Mouse (Mus musculus): ENCODE measurements around the gene Vmn1r234.
"Not testable (repeated sequence)": the region's sequence is repeated elsewhere in the genome, so short reads cannot be mapped to it uniquely, and the experiment has no call there.

Gene Vmn1r234

GRCm38 (mm10) chr17:21225787-21226186 is at the start of gene Vmn1r234:
Vmn1r234 (plus strand) TSS chr17:21226087.
- DNase-seq (ENCODE audit: low spot score) = no peak

DNA sequence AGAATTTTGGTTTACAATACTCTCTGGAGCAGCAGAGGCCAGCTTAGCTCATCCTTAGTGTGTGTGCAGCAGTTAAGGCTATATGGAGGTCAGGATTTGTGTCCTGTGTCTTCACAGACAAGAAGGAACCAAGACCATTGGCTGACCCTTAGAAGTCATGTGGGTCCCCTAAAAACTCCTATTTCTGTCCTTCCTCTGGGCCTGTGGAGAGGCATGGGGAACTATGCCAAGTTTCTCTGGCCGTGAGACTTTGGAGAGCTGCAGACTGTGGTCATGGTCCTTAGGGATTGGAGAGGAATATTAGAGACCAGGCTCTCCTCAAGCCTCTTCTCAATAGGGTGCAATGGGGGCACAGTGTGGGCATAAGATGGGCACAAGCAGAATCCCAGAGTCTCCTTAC is 14.8 kb upstream of the Vmn1r234 start:
- DNase-seq (ENCODE audit: low spot score) = not testable (repeated sequence)

DNA sequence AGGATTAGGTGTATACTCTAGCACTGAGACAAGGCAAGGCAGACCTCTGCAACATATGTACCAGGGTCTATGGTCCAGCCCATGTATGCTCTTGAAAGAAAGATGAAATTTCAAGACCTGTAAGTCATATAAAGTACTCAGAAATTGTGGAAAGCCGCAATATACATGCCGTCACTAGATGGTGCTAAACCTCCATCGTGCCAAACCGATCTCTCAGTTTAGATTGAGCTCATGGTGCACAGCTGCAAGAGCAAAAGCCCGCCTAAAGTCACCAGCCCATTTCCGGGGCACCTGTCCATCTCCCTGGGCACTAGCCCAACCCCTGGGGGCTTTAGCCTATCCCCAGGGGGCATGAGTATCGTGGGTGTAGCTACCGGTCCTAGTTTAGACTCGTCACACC is 5.8 kb downstream of the Vmn1r234 start:
- DNase-seq (ENCODE audit: low spot score) = no peak

GRCm38 (mm10) chr17:21256111-21256510 is 30.2 kb downstream of the Vmn1r234 start, which contains the start of gene Vmn1r235:
Vmn1r235 (plus strand) TSS chr17:21256411.
- no peak for DNase-seq (ENCODE audit: low spot score)

- no peak for DNase-seq (ENCODE audit: low spot score)
These were observed 46.2 kb downstream of the Vmn1r234 start for GRCm38 (mm10) chr17:21272103-21272502.

DNA sequence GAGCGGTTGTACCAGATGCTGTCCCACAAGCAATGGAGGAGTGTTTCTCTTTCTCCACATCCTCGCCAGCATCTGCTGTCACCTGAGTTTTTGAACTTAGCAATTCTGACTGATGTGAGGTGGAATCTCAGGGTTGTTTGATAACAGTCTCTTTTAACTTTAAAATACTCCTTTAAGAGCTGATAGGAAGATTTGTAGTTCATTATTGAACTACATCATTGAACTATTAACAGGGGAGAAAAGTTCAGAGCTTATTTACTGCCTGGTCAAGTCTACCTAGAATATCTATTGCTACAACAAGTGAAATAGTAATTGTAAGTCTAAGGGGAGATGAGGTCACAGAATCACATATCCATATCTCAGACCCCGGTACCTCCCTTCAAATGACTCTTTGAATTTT is 56.8 kb downstream of the Vmn1r234 start, which contains the start of gene Vmn1r236:
Vmn1r236 (plus strand) TSS at position 301 of the 400 bp plus-strand sequence.
- DNase-seq (ENCODE audit: low spot score) = no peak

DNA sequence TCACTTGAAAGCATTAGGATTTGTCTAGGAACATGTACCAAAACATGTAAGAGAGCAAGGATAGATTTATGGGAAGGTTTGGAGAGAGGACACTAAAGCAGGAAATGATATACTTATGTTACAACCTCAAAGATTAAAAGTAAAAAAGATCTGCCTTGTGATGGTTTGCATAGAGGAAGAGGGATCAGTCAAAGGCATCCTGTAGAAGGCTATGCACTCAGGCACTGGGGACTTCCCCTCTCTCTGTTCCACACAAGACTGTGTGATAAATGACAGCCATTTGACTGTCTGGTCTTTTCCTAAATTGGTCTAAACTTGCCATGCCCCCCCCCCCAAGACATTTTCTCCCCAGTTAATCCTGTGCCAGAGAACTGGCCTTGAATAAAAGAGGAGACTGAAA is 58.5 kb downstream of the Vmn1r234 start:
- no peak for DNase-seq (ENCODE audit: low spot score)

All from ovary, adult 18-20 months (tissue).